Mouse (Mus musculus) spleen, adult 10 weeks (tissue): ENCODE results near the gene Uba1. TPM values are rescaled to one million over a fixed set of nuclear protein-coding genes. Genes with fewer than 3 reads are reported as not detected.

Source experiments
- polyA plus RNA-seq: library from polyadenylated mRNA; stranded (reverse); fragments of 350-450 nt; fragmentation: Illumina TruSeq; extraction: RNeasy Lipid Tissue Mini Kit (QIAGEN cat#74804); gene quantifications from one replicate; pipeline ENCODE4 v1.2.3, GENCODE M21; 2015; ENCODE audit warnings: low replicate concordance; ENCODE audit not compliant: insufficient read depth

Gene Uba1
- 172 TPM for polyA plus RNA-seq

GRCm38 (mm10) chrX:20658026-20658652 is at the start of gene Uba1:
TSS of gene Uba1 (plus strand) at chrX:20658326.

GRCm38 (mm10) chrX:20617176-20617902 is 40.8 kb upstream of the Uba1 start, which contains the start of the genes Rbm10 and Ndufb11:
TSS of gene Rbm10 (plus strand) at chrX:20617503.
TSS of gene Ndufb11 (minus strand) at chrX:20617619.

GRCm38 (mm10) chrX:20687519-20688067 is 29.5 kb downstream of the Uba1 start, which contains the start of gene Cdk16:
TSS of gene Cdk16 (plus strand) at chrX:20687954.

GRCm38 (mm10) chrX:20703741-20704290 is 45.7 kb downstream of the Uba1 start, which contains the start of gene Usp11:
TSS of gene Usp11 (plus strand) at chrX:20703906.

Other genes starting within 250 kb of the Uba1 start
- gene Jade3, start 232.6 kb upstream of the Uba1 start, polyA plus RNA-seq = 6.8 TPM
- gene Rgn, start 108.5 kb upstream of the Uba1 start, polyA plus RNA-seq = not detected
- gene Rbm10, start 40.8 kb upstream of the Uba1 start, polyA plus RNA-seq = 32.1 TPM
- gene Ndufb11, start 40.7 kb upstream of the Uba1 start, polyA plus RNA-seq = 114 TPM
- 91.7 TPM for gene Cdk16, start 29.6 kb downstream of the Uba1 start, polyA plus RNA-seq
- gene Usp11, start 45.6 kb downstream of the Uba1 start, polyA plus RNA-seq = 34.9 TPM
- 112 TPM for gene Araf, start 139.5 kb downstream of the Uba1 start, polyA plus RNA-seq
- 6.1 TPM for gene Timp1, start 211.8 kb downstream of the Uba1 start, polyA plus RNA-seq